Mouse (Mus musculus): ENCODE results near the gene Pcf11. TPM values are rescaled to one million over a fixed set of nuclear protein-coding genes. Genes with fewer than 3 reads are reported as not detected.

Pcf11 gene
- polyA plus RNA-seq (2014; fragmentation: Nextera tagmentation; extraction: Ambion mirVana) = 12.8 and 14.0 TPM in 2 replicates

- peak within 1 kb of the TSS; percentile 74 to 99 for H3K4me3 ChIP-seq (ENCODE audit: control insufficient read depth in 1 of 2, insufficient read depth in 1 of 2, low read depth in 1 of 2, low read length in 2 of 2)
- peak within 1 kb of the TSS; percentile 87 to 98 for H3K27ac ChIP-seq (replicated peaks in 1 of 2; ENCODE audit: control insufficient read depth in 1 of 2, insufficient read depth in 1 of 2, low read depth in 2 of 2, low read length in 2 of 2)
- H3K4me1 ChIP-seq (ENCODE audit: control insufficient read depth in 2 of 2, insufficient read depth in 2 of 2, low read length in 2 of 2) = peaks cover 7 to 21% of the 10 kb centered on the region in 2 experiments
- no peaks in the 10 kb centered on the region for H3K9me3 ChIP-seq (ENCODE audit: control insufficient read depth, low read length)
- H3K36me3 ChIP-seq (ENCODE audit: control insufficient read depth, insufficient read depth, low read length) = peaks cover 5% of the 10 kb centered on the region; the same call in 1 of the 2 replicates
- peak within 1 kb of the TSS; percentile 99 for H3K9ac ChIP-seq (ENCODE audit: low read length)
- WGBS = under 1% methylated on average over 73 of the region's 88 CpGs
- peak; percentile 99 for ATAC-seq (ENCODE audit: insufficient number of reproducible peaks, insufficient read depth, low FRiP score, low read depth)
- no peaks in the 10 kb centered on the region for H3K27me3 ChIP-seq (ENCODE audit: control insufficient read depth, insufficient read depth, low read length)
- peak within 1 kb of the TSS; percentile 77 for H3K4me2 ChIP-seq (ENCODE audit: low read length)
These were observed at the start of gene Pcf11 for GRCm38 (mm10) chr7:92669507-92670471. Gene Pcf11 (minus strand): TSS chr7:92669934.

- 68% methylated on average over 1 of the region's 1 CpGs for WGBS
- no peaks in the 10 kb centered on the region for H3K4me1 ChIP-seq (ENCODE audit: control insufficient read depth in 2 of 2, insufficient read depth in 2 of 2, low read length in 2 of 2)
- no peaks in the 10 kb centered on the region for H3K27me3 ChIP-seq (ENCODE audit: control insufficient read depth, insufficient read depth, low read length)
- no peak overlapping the region for H3K27ac ChIP-seq (replicated peaks in 1 of 2; ENCODE audit: control insufficient read depth in 1 of 2, insufficient read depth in 1 of 2, low read depth in 2 of 2, low read length in 2 of 2)
- H3K9me3 ChIP-seq (ENCODE audit: control insufficient read depth, low read length) = peaks cover 2% of the 10 kb centered on the region; the same call in 1 of the 2 replicates
- ATAC-seq (ENCODE audit: insufficient number of reproducible peaks, insufficient read depth, low FRiP score, low read depth) = no peak
- H3K4me3 ChIP-seq (ENCODE audit: control insufficient read depth in 1 of 2, insufficient read depth in 1 of 2, low read depth in 1 of 2, low read length in 2 of 2) = no peak overlapping the region
- no peaks in the 10 kb centered on the region for H3K36me3 ChIP-seq (ENCODE audit: control insufficient read depth, insufficient read depth, low read length)
- no peak overlapping the region for H3K4me2 ChIP-seq (ENCODE audit: low read length)
- H3K9ac ChIP-seq (ENCODE audit: low read length) = no peak overlapping the region
These were observed 45.3 kb upstream of the Pcf11 start for GRCm38 (mm10) chr7:92715055-92715454.

GRCm38 (mm10) chr7:92711593-92711992 is 41.9 kb upstream of the Pcf11 start:
- Histone ChIP-seq H3K4me3 (ENCODE audit: control insufficient read depth in 1 of 2, insufficient read depth in 1 of 2, low read depth in 1 of 2, low read length in 2 of 2) (no peak overlapping the region), H3K36me3 (ENCODE audit: control insufficient read depth, insufficient read depth, low read length) (no peaks in the 10 kb centered on the region), H3K9me3 (ENCODE audit: control insufficient read depth, low read length) (peaks cover 2% of the 10 kb centered on the region; the same call in 1 of the 2 replicates), H3K27ac (replicated peaks in 1 of 2; ENCODE audit: control insufficient read depth in 1 of 2, insufficient read depth in 1 of 2, low read depth in 2 of 2, low read length in 2 of 2) (no peak overlapping the region), H3K4me2 (ENCODE audit: low read length) (no peak overlapping the region), H3K4me1 (ENCODE audit: control insufficient read depth in 2 of 2, insufficient read depth in 2 of 2, low read length in 2 of 2) (peaks cover 6 to 7% of the 10 kb centered on the region in 2 experiments; a peak in 1 of 4 replicates), H3K9ac (ENCODE audit: low read length) (no peak overlapping the region), H3K27me3 (ENCODE audit: control insufficient read depth, insufficient read depth, low read length) (no peaks in the 10 kb centered on the region)
- 73% methylated on average over 3 of the region's 3 CpGs for WGBS
- ATAC-seq (ENCODE audit: insufficient number of reproducible peaks, insufficient read depth, low FRiP score, low read depth) = no peak

GRCm38 (mm10) chr7:92709573-92709972 is 39.8 kb upstream of the Pcf11 start:
- no peak for ATAC-seq (ENCODE audit: insufficient number of reproducible peaks, insufficient read depth, low FRiP score, low read depth)
- no peaks in the 10 kb centered on the region for H3K36me3 ChIP-seq (ENCODE audit: control insufficient read depth, insufficient read depth, low read length)
- WGBS = 27% methylated on average over 2 of the region's 2 CpGs
- no peak overlapping the region for H3K9ac ChIP-seq (ENCODE audit: low read length)
- H3K27me3 ChIP-seq (ENCODE audit: control insufficient read depth, insufficient read depth, low read length) = no peaks in the 10 kb centered on the region
- no peak overlapping the region for H3K4me3 ChIP-seq (ENCODE audit: control insufficient read depth in 1 of 2, insufficient read depth in 1 of 2, low read depth in 1 of 2, low read length in 2 of 2)
- no peak overlapping the region for H3K4me2 ChIP-seq (ENCODE audit: low read length)
- peaks cover 6 to 10% of the 10 kb centered on the region in 2 experiments; a peak in 1 of 4 replicates for H3K4me1 ChIP-seq (ENCODE audit: control insufficient read depth in 2 of 2, insufficient read depth in 2 of 2, low read length in 2 of 2)
- H3K27ac ChIP-seq (replicated peaks in 1 of 2; ENCODE audit: control insufficient read depth in 1 of 2, insufficient read depth in 1 of 2, low read depth in 2 of 2, low read length in 2 of 2) = no peak overlapping the region
- no peaks in the 10 kb centered on the region for H3K9me3 ChIP-seq (ENCODE audit: control insufficient read depth, low read length)

- no peaks in the 10 kb centered on the region for H3K9me3 ChIP-seq (ENCODE audit: control insufficient read depth, low read length)
- no peaks in the 10 kb centered on the region for H3K36me3 ChIP-seq (ENCODE audit: control insufficient read depth, insufficient read depth, low read length)
- no peak for ATAC-seq (ENCODE audit: insufficient number of reproducible peaks, insufficient read depth, low FRiP score, low read depth)
- H3K27me3 ChIP-seq (ENCODE audit: control insufficient read depth, insufficient read depth, low read length) = no peaks in the 10 kb centered on the region
- H3K27ac ChIP-seq (replicated peaks in 1 of 2; ENCODE audit: control insufficient read depth in 1 of 2, insufficient read depth in 1 of 2, low read depth in 2 of 2, low read length in 2 of 2) = no peak overlapping the region
- 0 out of 2 replicates have a peak overlapping the region, but pooled peaks have one; percentile 14 for H3K9ac ChIP-seq (ENCODE audit: low read length)
- peak overlapping the region; percentile 61 for H3K4me2 ChIP-seq (ENCODE audit: low read length)
- peaks cover 6 to 10% of the 10 kb centered on the region in 2 experiments; a peak in 1 of 4 replicates for H3K4me1 ChIP-seq (ENCODE audit: control insufficient read depth in 2 of 2, insufficient read depth in 2 of 2, low read length in 2 of 2)
- peak overlapping the region; percentile 17 to 26; a peak in 3 of 4 replicates for H3K4me3 ChIP-seq (ENCODE audit: control insufficient read depth in 1 of 2, insufficient read depth in 1 of 2, low read depth in 1 of 2, low read length in 2 of 2)
- 32% methylated on average over 12 of the region's 12 CpGs for WGBS
These were observed 37.0 kb upstream of the Pcf11 start for GRCm38 (mm10) chr7:92706711-92707110.

- no peaks in the 10 kb centered on the region for H3K36me3 ChIP-seq (ENCODE audit: control insufficient read depth, insufficient read depth, low read length)
- no peak overlapping the region for H3K4me2 ChIP-seq (ENCODE audit: low read length)
- no peaks in the 10 kb centered on the region for H3K9me3 ChIP-seq (ENCODE audit: control insufficient read depth, low read length)
- H3K27ac ChIP-seq (replicated peaks in 1 of 2; ENCODE audit: control insufficient read depth in 1 of 2, insufficient read depth in 1 of 2, low read depth in 2 of 2, low read length in 2 of 2) = no peak overlapping the region
- 60% methylated on average over 2 of the region's 2 CpGs for WGBS
- H3K4me1 ChIP-seq (ENCODE audit: control insufficient read depth in 2 of 2, insufficient read depth in 2 of 2, low read length in 2 of 2) = peaks cover 6 to 10% of the 10 kb centered on the region in 2 experiments; a peak in 1 of 4 replicates
- ATAC-seq (ENCODE audit: insufficient number of reproducible peaks, insufficient read depth, low FRiP score, low read depth) = no peak
- no peak overlapping the region for H3K9ac ChIP-seq (ENCODE audit: low read length)
- H3K27me3 ChIP-seq (ENCODE audit: control insufficient read depth, insufficient read depth, low read length) = no peaks in the 10 kb centered on the region
- H3K4me3 ChIP-seq (ENCODE audit: control insufficient read depth in 1 of 2, insufficient read depth in 1 of 2, low read depth in 1 of 2, low read length in 2 of 2) = no peak overlapping the region
These were observed 35.8 kb upstream of the Pcf11 start for GRCm38 (mm10) chr7:92705534-92705933.

- WGBS = 72% methylated on average over 1 of the region's 1 CpGs
- H3K4me3 ChIP-seq (ENCODE audit: control insufficient read depth in 1 of 2, insufficient read depth in 1 of 2, low read depth in 1 of 2, low read length in 2 of 2) = no peak overlapping the region
These were observed 33.9 kb upstream of the Pcf11 start for GRCm38 (mm10) chr7:92703661-92704060.

More at GRCm38 (mm10) chr7:92703661-92704060, 33.9 kb upstream of the Pcf11 start:
- H3K27me3 ChIP-seq (ENCODE audit: control insufficient read depth, insufficient read depth, low read length) = no peaks in the 10 kb centered on the region
- H3K4me1 ChIP-seq (ENCODE audit: control insufficient read depth in 2 of 2, insufficient read depth in 2 of 2, low read length in 2 of 2) = peaks cover 6 to 12% of the 10 kb centered on the region in 2 experiments; a peak in 1 of 4 replicates
- no peak overlapping the region for H3K27ac ChIP-seq (replicated peaks in 1 of 2; ENCODE audit: control insufficient read depth in 1 of 2, insufficient read depth in 1 of 2, low read depth in 2 of 2, low read length in 2 of 2)
- no peak overlapping the region for H3K9ac ChIP-seq (ENCODE audit: low read length)
- no peaks in the 10 kb centered on the region for H3K36me3 ChIP-seq (ENCODE audit: control insufficient read depth, insufficient read depth, low read length)
- no peak overlapping the region for H3K4me2 ChIP-seq (ENCODE audit: low read length)
- H3K9me3 ChIP-seq (ENCODE audit: control insufficient read depth, low read length) = no peaks in the 10 kb centered on the region
- ATAC-seq (ENCODE audit: insufficient number of reproducible peaks, insufficient read depth, low FRiP score, low read depth) = no peak
